Mouse (Mus musculus): ENCODE results near the gene Ccdc141. TPM values are rescaled to one million over a fixed set of nuclear protein-coding genes. Genes with fewer than 3 reads are reported as not detected.
A peak's percentile ranks its signal among the peaks of the same experiment; 100 is the strongest.

Ccdc141 gene
- total RNA-seq, 4 experiments from 2014 or later: 169 to 239 (median 208) TPM

DNA sequence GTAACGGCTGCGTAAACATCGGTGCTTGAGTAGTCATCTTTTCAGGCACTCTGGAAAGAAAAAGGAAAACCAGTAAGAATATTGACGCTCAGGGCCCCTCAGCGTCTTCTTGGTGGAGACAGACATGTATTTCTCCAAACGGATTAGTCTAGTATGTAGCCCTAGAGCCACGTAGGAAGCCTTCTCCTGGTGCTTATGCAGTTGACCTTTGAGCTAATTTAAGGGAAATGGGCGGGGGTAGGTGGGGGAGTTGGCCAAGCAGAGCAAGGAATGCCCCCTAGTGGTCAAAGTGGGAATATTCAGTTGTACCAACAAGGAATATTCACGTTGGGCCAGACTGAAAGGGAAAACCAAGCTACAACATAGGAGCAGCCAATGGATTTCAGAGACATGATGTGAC lies 190.3 kb downstream of the Ccdc141 start:
- peak; percentile 57 for DNase-seq (ENCODE audit: low spot score)

DNA sequence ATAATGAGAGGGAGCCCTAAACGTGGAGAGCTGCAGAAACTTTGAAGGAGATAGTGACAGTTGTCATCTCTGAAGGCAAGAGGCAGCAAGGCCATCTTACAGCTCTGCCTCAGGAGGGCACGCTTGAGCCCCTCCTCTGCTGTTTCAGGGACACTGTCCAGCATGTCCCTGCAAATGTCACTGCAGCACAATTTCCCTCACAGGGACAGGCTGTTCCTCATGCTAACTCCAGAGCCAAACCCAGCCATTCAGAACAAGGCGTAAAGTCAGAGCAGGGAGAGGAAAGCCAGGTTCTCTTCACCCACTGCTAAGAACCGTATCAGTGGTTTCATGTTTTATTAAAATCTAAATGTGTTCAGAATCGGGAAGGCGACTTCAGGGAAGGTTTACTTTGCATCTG lies 192.8 kb downstream of the Ccdc141 start:
- no peak for DNase-seq (ENCODE audit: low spot score)

DNA sequence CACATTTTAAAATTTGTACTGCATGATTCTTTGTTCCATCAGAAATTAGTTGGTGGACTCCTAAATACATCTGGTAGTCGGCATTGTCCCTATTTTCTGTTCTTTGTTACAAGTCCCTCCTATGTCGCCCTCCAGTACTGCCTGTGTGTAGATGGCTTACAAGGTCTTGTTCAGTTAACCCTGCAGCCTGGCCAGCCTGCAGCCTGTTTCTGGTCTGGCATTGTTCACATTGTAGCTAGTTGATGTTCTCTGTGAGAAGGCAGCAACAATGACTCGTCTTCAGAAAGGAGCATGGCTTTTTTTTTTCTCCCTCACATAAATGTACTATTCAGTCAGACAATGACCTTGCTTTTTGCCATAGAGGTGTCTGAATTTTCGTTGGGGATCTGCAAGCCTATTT lies 198.4 kb downstream of the Ccdc141 start:
- no peak for DNase-seq (ENCODE audit: low spot score)

DNA sequence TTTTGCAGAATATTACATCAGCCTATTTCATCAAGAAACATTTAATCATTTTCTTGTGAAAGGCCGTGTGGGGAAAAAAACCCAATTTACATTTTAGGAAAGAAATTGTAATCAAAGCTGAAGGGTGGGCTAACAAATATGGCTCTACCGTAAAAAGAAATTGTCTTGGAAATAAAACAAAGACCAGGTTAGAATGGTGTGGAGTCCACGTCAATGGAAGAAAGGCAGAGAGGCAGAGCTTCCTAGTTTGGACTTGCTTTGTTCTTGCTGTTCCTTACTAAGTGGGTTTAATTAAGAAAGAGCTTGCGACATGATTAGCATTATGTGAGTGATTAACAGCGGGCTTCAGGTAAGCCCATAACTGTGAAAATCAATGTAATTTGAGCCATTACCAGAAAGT lies 199.4 kb downstream of the Ccdc141 start:
- DNase-seq (ENCODE audit: low spot score): no peak

DNA sequence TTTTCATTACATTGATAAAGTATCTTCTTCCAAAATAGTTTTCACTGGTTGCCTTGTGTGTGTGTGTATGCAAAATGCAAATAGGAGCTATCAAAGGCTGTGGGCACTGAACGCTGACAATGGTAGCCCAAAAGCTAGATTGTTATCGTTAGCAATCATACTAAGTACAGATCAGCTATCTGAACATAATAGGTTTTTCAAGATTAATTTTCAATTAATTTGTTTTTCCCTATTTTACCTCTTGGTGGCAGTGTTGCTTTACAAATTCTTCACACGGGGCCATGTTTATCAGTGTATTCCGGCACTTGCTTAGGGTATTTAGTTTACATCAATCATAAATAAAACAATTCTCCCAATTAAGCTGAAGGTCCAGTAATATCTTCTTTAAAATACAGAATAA lies 199.8 kb downstream of the Ccdc141 start:
- no peak for DNase-seq (ENCODE audit: low spot score)

DNA sequence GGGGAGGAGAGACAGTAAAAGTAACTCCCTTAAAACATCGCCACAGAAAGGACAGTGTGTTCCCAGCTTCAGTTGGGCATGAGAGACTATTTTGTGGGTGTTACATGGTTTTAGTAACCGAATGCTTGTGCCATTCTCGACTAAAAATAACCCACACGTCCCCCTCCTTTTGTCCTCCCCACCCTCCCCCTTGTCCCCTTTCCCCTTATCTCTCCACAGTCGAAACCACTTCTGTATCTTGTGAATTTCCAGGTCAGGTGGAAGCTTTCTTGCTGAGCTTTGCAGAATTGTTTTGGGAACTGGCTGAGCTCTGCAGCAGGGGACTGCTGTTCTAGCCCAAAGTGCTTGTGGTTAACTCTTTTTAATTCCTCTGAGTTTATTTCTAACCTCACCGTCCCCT lies 200.2 kb downstream of the Ccdc141 start:
- no peak for DNase-seq (ENCODE audit: low spot score)

DNA sequence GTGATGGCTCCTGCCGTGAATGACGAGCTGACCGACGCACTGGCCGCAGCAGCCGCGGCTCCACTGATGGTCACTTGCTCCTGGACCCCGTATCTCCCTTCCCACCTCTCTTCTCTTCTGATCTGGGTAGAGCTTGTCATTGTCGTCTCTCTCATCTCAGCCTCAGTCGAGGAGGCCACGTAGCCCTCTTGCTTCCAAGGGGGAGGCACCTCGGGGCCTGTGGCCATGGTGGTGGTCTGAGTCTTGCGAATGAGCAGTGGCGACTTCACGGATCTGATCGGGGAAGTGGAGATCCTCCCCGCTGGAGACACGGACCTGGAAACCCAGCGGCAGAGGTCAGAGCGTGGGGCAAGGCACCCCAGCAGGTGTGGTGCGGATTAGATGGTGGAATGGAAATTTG lies 200.8 kb downstream of the Ccdc141 start:
- no peak for DNase-seq (ENCODE audit: low spot score)

DNA sequence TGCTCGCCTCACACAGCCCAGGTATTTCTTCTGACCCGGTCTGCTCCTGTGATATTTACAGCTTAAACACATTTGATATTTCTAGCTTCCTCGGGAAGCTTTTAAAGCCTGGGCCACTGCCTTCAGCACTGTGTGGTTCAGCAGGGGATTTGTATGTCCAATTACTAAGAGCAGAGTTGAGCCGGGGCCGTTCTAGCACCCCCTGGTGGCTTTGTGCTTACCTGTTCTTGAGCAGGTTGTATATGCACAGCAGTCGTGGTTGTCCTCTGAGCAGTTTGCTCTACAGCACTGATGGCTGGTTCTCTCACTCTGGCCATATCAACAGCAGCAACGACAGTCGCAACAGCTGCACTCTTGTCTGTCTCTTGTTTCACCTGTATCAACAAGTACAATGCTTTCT lies 201.5 kb downstream of the Ccdc141 start:
- DNase-seq (ENCODE audit: low spot score): no peak

DNA sequence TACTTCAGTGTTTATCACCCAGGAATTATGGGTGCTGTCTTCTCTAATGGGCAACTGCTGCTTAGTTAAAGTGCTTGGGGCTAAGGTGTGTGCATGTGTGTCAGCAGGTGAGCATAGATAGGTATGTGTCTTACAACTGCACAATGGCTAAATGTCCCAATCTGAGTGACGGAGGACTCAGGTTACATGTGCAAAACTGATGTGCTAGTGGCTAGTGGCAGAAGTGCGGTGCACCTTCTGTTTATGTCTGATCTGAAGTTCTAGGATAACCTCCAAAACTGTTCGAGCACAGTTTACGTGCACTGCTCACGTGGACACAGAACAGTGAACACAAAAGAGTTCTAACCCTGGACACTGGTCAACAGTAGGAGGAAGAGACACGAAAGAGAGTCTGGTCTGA lies 203.9 kb downstream of the Ccdc141 start:
- no peak for DNase-seq (ENCODE audit: low spot score)

DNA sequence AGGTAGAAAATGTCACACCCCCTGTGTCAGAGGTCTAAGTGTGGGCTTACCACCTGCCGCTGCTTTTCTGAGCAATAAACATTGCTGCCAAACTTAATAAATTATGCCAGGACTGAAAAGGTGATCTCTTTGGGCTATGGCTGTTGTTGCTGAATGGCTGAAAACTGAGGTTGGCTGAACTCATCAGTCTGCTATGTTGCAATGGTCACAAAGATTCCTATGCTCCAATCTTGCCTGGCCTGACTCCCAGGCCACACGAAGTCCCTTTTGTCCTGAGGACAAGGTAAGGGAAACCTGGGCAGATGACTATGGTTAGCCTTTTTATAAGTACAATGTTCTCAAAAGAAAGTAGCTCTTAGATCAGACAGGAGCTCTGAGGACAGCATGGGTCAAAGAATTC lies 204.4 kb downstream of the Ccdc141 start:
- no peak for DNase-seq (ENCODE audit: low spot score)

DNA sequence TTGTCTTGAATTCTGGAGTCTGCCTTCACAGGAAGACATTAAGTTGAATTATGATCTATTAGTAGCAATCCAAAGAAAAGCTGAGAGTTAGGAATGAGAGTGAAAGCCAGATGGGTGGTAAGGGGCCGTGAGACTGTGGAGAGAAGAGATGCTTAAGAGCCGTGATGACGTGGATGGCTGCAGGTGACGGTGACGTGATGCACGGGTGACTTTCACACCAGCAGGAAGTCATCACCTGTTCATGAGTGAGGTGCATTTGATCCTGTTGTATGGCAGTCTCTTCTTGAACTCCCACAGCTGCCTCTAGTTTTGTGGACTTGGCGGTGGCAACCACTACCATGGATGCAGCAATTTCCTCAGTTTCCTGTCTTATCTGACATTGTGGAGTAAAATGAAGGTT lies 204.9 kb downstream of the Ccdc141 start:
- DNase-seq (ENCODE audit: low spot score): no peak

DNA sequence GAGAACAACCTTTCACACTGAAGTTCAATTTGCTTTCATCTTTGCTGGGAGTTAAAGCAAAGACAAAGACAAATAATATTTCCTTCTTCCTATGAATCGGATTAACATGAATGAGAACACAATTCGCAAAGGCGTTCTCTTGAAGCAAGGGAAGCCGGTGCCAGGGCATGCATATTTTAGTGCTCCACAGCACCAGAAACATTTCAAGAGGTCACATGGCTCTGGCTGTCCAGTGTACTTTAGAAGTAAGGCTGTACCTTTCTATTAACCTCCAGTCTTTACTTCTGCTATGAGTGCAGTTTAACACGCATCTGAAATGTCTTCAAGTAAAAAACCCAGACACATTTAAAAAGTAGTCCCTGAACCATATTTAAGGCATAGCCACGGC lies 208.4 kb downstream of the Ccdc141 start:
- no peak for DNase-seq (ENCODE audit: low spot score)

DNA sequence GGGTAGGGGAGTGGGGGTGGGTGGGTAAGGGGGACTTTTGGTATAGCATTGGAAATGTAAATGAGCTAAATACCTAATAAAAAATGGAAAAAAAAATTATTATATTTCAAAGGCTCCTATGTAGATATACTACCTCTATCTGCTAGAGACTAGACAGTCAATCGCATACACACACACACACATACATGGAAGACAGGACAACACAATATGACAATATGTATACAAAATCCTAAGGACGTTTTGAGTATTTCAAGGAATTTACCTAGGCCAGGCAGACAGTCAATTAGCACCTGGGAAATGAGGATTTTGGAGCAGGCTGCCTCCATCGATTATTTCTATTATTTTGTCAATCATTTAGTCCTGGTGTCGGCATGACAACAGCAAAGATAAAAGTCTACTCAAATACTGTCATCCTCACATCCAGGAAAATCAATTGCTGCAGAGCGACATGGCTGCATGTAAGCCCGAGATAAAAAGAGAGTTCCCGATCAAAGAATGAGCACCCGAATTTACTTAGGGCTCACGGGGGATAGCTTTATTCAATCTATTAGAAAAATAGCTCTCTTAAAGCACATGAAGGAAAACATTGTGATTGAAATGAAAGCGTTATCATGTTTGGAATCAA lies 208.9 kb downstream of the Ccdc141 start:
- no peak for DNase-seq (ENCODE audit: low spot score)

Small RNA genes lying within 50 kb of the gene (microRNA-seq; reads per million reads assigned to microRNA genes)
- gene Gm44360: not detected

Other genes with a start within 250 kb of the Ccdc141 start
- 1,000 to 10,000 TPM; 3,102 to 4,099 (median 3,503) TPM for gene Ttn, start 188.1 kb downstream of the Ccdc141 start, total RNA-seq (2022)
- 10 to 100 TPM; 16.3 to 19.4 (median 17.2) TPM for gene Sestd1, start 110.0 kb upstream of the Ccdc141 start, total RNA-seq (2022)